Mouse (Mus musculus): ENCODE data around the gene Gm5741. TPM values are rescaled to one million over a fixed set of nuclear protein-coding genes. Genes with fewer than 3 reads are reported as not detected.
A peak's percentile ranks its signal among the peaks of the same experiment; 100 is the strongest.

Gene Gm5741
- polyA plus RNA-seq, 1 experiment from 2014 or later: not detected

DNA sequence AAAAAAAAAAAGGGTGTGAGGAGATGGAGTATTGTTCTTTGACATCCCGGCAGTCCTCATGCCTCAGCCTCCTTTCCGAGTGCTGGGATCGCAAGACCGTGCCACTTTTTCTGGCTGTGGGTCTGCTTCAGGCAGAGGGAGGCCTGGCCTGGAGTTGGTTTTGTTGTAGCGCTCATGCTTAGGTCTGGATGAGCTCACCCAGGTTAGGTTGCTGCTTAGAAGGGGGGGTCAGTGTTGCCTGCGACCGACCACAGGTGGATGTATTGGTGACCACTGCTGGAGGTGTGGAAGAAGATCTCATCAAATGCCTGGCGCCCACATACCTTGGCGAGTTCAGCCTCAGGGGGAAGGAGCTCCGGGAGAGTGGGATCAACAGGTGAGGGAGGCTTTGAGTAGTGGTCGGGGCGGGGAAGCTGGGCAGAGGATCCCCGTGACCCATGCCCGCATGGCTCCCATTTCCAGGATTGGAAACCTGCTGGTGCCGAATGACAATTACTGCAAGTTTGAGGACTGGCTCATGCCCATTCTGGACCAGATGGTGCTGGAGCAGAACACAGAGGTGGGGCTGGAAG, 5.3 kb upstream of the Gm5741 start:
- no peak for ATAC-seq (ENCODE audit: insufficient number of reproducible peaks, low FRiP score)
- Histone ChIP-seq H3K36me3 (peaks cover 39% of the 10 kb centered on the region), H3K4me3 (no peak overlapping the region), H3K27ac (ENCODE audit: poor library complexity, severe bottlenecking) (no peak overlapping the region), H3K4me2 (no peak overlapping the region), H3K9me3 (replicated peaks) (no peaks in the 10 kb centered on the region), H3K9ac (no peak overlapping the region), H3K27me3 (replicated peaks) (no peaks in the 10 kb centered on the region), H3K4me1 (replicated peaks) (peaks cover 15% of the 10 kb centered on the region)
- 88% methylated on average over 15 of the region's 15 CpGs for WGBS

DNA sequence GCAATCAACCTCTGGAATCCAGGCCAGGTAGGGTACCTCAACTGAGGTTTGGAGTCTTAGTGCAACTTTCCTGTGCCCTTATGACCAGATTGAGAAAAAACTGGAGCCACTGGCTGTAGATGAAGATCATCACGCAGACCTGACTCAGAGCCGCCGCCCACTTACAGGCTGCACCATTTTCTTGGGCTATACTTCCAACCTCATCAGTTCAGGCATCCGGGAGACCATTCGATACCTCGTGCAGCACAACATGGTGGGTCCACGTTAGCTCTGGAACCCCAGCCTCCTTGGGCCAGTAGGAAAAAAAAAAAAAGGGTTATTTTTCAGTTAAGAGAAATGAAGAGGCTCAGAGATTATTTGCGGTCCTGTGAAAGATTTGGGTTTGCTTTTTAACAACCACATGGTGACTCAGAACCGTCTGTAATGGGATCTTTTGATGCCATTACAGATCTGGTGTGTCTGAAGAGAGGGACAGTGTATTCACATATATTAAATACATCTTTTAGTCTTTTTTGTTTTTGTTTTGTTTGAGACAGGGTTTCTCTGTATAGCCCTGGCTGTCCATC, 4.7 kb upstream of the Gm5741 start:
- Histone ChIP-seq H3K9me3 (replicated peaks) (no peaks in the 10 kb centered on the region), H3K4me2 (peak overlapping the region; percentile 86), H3K27ac (ENCODE audit: poor library complexity, severe bottlenecking) (peak overlapping the region; percentile 96), H3K27me3 (replicated peaks) (no peaks in the 10 kb centered on the region), H3K4me3 (peak overlapping the region; percentile 96), H3K4me1 (replicated peaks) (peaks cover 15% of the 10 kb centered on the region), H3K36me3 (peaks cover 38% of the 10 kb centered on the region), H3K9ac (peak overlapping the region; percentile 92)
- ATAC-seq (ENCODE audit: insufficient number of reproducible peaks, low FRiP score): no peak
- WGBS: 34% methylated on average over 9 of the region's 9 CpGs

DNA sequence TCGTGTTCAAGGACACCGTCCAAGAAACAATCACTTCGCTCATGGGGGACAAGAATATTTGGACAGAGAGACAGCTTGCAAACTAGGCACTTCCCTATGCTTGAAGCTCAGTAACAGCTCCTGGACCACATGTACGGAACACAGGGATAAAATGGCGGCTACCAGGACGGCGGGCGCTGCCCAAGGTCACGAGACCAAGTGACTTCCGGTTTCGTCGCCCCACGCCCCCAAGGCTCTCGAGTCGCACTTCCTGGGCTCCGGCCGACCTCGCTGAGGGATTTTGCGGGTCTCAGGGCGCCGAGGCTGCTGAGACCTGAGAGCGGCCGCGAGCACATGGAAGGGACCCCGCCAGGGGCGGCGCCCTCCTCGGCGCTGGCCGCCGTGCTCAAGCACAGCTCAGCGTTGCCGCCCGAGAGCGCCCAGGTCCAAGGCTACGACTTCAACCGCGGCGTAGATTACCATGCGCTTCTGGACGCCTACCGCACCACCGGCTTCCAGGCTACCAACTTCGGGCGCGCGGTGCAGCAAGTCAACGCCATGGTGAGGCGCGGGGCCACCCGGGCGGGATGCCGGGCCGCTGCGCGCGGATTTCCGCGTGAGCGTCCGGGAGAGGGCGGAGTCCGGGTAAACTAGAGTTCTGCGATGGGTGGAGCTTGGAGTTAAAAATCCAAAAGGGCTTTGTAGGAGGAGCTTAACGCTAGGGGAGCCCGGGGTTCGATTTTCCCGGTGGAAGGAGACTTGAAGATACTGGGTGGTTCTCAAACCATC, 3.9 kb upstream of the Gm5741 start, which contains the start of gene Dhps:
Gene Dhps (plus strand): TSS at position 244 of the 768 bp plus-strand sequence.
- peak within 1 kb of the TSS; percentile 96 for H3K4me3 ChIP-seq
- peak; percentile 89 for ATAC-seq (ENCODE audit: insufficient number of reproducible peaks, low FRiP score)
- no peaks in the 10 kb centered on the region for H3K9me3 ChIP-seq (replicated peaks)
- H3K27ac ChIP-seq (ENCODE audit: poor library complexity, severe bottlenecking): peak within 1 kb of the TSS; percentile 96
- H3K4me2 ChIP-seq: peak within 1 kb of the TSS; percentile 86
- H3K27me3 ChIP-seq (replicated peaks): no peaks in the 10 kb centered on the region
- peaks cover 44% of the 10 kb centered on the region for H3K36me3 ChIP-seq
- WGBS: under 1% methylated on average over 68 of the region's 68 CpGs
- peak within 1 kb of the TSS; percentile 92 for H3K9ac ChIP-seq
- H3K4me1 ChIP-seq (replicated peaks): peaks cover 15% of the 10 kb centered on the region

DNA sequence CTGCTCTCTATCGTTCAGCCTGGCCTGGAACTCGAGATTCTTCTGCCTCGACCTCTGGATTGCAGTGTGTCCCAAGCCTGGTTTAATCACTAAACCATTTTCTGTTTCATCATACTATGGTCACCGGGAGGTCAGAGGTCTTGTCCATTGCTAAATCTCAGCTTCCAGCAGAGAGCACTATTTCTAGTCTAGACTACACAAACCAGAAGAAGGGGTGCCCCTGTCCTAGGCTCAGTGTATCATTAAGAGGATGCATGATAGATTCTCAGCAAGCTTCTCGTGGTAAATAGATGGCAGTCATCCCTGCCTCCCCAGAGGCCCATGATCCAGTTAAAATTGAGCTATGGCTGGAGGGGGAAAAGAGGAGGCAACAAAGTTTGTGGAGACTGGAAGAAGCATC, 3.3 kb upstream of the Gm5741 start:
- H3K4me2 ChIP-seq: peak overlapping the region; percentile 86
- peak overlapping the region; percentile 96 for H3K4me3 ChIP-seq
- 87% methylated on average over 5 of the region's 5 CpGs for WGBS
- no peak overlapping the region for H3K9ac ChIP-seq
- no peaks in the 10 kb centered on the region for H3K27me3 ChIP-seq (replicated peaks)
- H3K27ac ChIP-seq (ENCODE audit: poor library complexity, severe bottlenecking): 0 out of 2 replicates have a peak overlapping the region, but pooled peaks have one; percentile 96
- no peak for ATAC-seq (ENCODE audit: insufficient number of reproducible peaks, low FRiP score)
- no peaks in the 10 kb centered on the region for H3K9me3 ChIP-seq (replicated peaks)
- peaks cover 15% of the 10 kb centered on the region for H3K4me1 ChIP-seq (replicated peaks)
- peaks cover 44% of the 10 kb centered on the region for H3K36me3 ChIP-seq

DNA sequence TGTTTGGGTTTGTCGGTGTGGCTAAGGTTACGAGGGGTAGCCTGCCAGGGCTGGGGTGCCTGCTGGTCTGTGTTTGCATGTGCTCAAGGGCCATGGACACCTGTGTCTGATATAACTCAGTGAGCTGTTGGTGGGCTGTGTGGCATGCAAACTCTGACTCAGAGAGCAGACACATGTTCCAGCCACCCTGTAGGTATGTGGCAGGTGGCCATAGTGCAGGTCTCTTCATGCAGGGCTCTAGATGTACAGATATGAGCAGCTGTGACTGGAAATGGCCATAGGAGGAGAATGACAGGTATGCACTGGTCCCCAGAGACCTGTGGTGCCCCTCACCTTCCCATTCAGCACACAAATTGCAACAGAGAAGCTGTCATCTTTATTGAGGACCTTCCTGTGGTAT, 627 bp downstream of the Gm5741 start:
- WGBS: 82% methylated on average over 2 of the region's 2 CpGs
- Histone ChIP-seq H3K27me3 (replicated peaks) (no peaks in the 10 kb centered on the region), H3K9me3 (replicated peaks) (no peaks in the 10 kb centered on the region), H3K4me2 (no peak overlapping the region), H3K9ac (no peak overlapping the region), H3K4me3 (no peak overlapping the region), H3K4me1 (replicated peaks) (peaks cover 6% of the 10 kb centered on the region), H3K27ac (ENCODE audit: poor library complexity, severe bottlenecking) (no peak overlapping the region), H3K36me3 (peaks cover 29% of the 10 kb centered on the region)
- no peak for ATAC-seq (ENCODE audit: insufficient number of reproducible peaks, low FRiP score)

DNA sequence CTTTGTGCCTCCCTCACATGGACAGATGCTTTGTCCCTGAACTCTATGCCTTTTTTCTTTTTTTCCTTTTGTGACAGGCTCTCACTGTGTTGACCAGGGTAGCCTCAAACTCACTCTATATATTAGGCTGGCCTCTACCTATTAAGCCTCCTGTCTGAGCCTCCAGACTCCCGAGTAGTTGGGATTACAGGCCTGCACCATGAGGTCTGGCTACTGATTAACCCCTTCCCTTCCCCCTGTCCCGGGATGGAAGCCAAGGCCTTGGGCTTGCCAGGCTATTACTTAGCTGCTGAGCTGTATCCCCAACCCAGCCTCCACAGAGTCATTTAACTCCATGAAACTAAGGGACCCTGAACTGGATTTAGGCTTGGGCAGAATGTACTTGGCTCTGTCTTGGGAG, 2.6 kb downstream of the Gm5741 start:
- Histone ChIP-seq H3K9ac (no peak overlapping the region), H3K27ac (ENCODE audit: poor library complexity, severe bottlenecking) (no peak overlapping the region), H3K4me1 (replicated peaks) (peaks cover 8% of the 10 kb centered on the region; the same call in 1 of the 2 replicates), H3K4me2 (no peak overlapping the region), H3K36me3 (peaks cover 34% of the 10 kb centered on the region), H3K9me3 (replicated peaks) (no peaks in the 10 kb centered on the region), H3K27me3 (replicated peaks) (no peaks in the 10 kb centered on the region), H3K4me3 (no peak overlapping the region)
- WGBS: 43% methylated on average over 2 of the region's 2 CpGs
- no peak for ATAC-seq (ENCODE audit: insufficient number of reproducible peaks, low FRiP score)

DNA sequence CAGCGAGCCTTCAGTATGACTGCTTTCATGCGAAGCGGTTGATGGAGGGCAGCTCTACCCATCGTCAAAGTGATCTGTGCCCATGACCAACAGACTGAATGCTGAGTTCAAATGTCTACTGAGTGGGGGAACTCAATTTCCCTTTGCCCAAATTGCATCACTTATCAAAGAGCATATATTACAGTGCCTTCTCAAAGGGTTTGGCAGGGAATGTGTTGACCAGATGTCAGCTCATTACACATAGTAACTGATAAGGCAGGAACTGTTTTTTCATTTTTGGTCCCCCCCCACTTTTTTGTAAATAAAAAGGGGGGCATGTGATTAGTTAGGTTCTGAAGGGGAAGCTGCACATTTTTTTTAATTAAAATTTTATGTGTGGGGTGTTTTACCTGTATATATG, 5.2 kb downstream of the Gm5741 start:
- H3K27me3 ChIP-seq (replicated peaks): no peaks in the 10 kb centered on the region
- ATAC-seq (ENCODE audit: insufficient number of reproducible peaks, low FRiP score): no peak
- no peak overlapping the region for H3K27ac ChIP-seq (ENCODE audit: poor library complexity, severe bottlenecking)
- peaks cover 34% of the 10 kb centered on the region for H3K36me3 ChIP-seq
- H3K4me1 ChIP-seq (replicated peaks): peaks cover 8% of the 10 kb centered on the region; the same call in 1 of the 2 replicates
- no peak overlapping the region for H3K9ac ChIP-seq
- H3K4me3 ChIP-seq: no peak overlapping the region
- 92% methylated on average over 4 of the region's 4 CpGs for WGBS
- no peak overlapping the region for H3K4me2 ChIP-seq
- H3K9me3 ChIP-seq (replicated peaks): no peaks in the 10 kb centered on the region

DNA sequence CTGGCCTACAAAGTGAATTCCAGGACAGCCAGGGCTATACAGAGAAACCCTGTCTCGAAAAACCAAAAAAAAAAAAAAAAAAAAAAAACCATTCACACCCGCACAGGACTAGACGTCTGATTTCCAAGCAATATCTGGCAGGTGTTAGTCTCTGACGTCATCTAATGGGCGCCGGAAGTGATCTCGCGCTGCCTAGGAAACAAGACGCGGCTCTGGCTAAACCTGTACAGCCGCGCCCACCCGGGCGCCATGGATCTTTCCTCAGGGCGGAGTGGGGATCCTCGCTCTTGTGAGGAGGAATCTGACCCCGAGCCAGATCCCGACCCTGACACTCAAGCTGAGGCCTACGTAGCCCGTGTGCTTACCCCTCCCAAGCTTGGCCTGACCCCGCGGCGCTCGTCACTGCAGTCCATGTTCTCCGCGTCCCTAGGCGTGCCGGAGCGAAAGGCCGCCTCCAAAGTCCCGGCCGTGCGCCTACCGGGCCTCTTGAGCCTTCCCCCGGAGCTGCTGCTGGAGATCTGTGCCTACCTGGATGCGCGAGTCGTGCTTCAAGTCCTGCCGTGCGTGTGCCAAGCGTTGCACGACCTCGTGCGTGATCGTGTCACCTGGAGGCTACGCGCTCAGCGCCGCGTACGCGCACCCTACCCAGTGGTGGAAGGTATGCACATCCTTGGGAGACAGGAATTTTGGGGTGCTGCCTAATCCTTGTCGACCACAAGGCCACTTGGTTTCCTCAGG, 7.7 kb downstream of the Gm5741 start, which contains the start of gene Fbxw9:
Gene Fbxw9 (plus strand): TSS at position 177 of the 738 bp plus-strand sequence.
- Histone ChIP-seq H3K4me3 (peak within 1 kb of the TSS; percentile 88), H3K36me3 (peaks cover 34% of the 10 kb centered on the region), H3K4me2 (peak within 1 kb of the TSS; percentile 97), H3K9me3 (replicated peaks) (no peaks in the 10 kb centered on the region), H3K27me3 (replicated peaks) (no peaks in the 10 kb centered on the region), H3K27ac (ENCODE audit: poor library complexity, severe bottlenecking) (no peak within 1 kb of the TSS), H3K4me1 (replicated peaks) (peaks cover 8% of the 10 kb centered on the region; the same call in 1 of the 2 replicates), H3K9ac (peak within 1 kb of the TSS; percentile 78)
- under 1% methylated on average over 52 of the region's 53 CpGs for WGBS
- peak; percentile 84 for ATAC-seq (ENCODE audit: insufficient number of reproducible peaks, low FRiP score)

DNA sequence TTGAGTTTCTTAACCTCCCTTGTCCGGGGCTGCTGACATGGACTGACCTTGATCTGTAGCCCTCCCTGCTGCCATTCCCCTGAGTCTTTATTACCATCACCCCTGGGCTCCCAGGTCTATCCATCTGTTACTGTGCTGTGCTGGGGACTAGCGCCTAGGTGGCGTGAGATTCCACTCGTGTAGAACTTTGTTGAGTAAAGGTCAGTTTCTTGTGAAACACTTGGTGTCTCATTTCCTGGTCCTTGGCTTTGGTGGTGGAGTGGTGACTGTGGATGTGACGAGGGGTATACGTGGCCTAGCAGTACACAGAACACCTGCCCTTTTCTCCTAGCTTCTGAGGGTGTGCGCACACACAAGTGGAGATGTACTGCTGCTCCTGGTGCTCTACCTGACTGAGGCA, 10.4 kb downstream of the Gm5741 start:
- Histone ChIP-seq H3K36me3 (peaks cover 56% of the 10 kb centered on the region), H3K4me1 (replicated peaks) (peaks cover 8% of the 10 kb centered on the region; the same call in 1 of the 2 replicates), H3K27ac (ENCODE audit: poor library complexity, severe bottlenecking) (no peak overlapping the region), H3K4me2 (no peak overlapping the region), H3K9ac (no peak overlapping the region), H3K9me3 (replicated peaks) (no peaks in the 10 kb centered on the region), H3K4me3 (no peak overlapping the region), H3K27me3 (replicated peaks) (no peaks in the 10 kb centered on the region)
- no peak for ATAC-seq (ENCODE audit: insufficient number of reproducible peaks, low FRiP score)
- 85% methylated on average over 7 of the region's 7 CpGs for WGBS

DNA sequence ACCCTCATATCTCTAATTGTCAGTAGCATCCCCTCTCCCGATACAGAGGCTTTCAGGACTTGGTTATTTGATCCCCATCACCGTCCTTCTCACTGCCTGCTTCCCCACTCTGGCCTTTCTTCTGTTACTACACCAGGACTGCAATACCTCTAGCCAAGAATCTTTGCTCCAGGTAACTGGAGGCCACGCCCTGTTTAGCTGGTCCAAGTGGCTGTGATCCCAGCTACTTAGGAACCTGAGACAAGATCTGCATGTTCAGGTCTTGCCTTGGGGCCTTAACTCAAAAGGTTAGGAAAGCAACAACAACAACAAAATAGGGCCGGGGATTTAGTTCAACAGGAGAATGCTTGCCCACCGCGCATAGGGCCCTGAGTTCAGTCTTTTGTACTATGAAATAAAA, 24.2 kb downstream of the Gm5741 start:
- Histone ChIP-seq H3K9me3 (replicated peaks) (no peaks in the 10 kb centered on the region), H3K4me1 (replicated peaks) (peaks cover under 1% of the 10 kb centered on the region), H3K9ac (no peak overlapping the region), H3K27me3 (replicated peaks) (no peaks in the 10 kb centered on the region), H3K27ac (ENCODE audit: poor library complexity, severe bottlenecking) (no peak overlapping the region), H3K36me3 (peaks cover 88% of the 10 kb centered on the region), H3K4me2 (no peak overlapping the region), H3K4me3 (no peak overlapping the region)
- ATAC-seq (ENCODE audit: insufficient number of reproducible peaks, low FRiP score): no peak
- 87% methylated on average over 6 of the region's 6 CpGs for WGBS
